Mouse (Mus musculus) retina, postnatal 1 day (tissue): ENCODE results near the gene St7.
"Not testable (repeated sequence)": the region's sequence is repeated elsewhere in the genome, so short reads cannot be mapped to it uniquely, and the experiment has no call there.

ENCODE experiments used
- DNase-seq: peaks from one replicate; pipeline ENCODE4 v3.0.0-alpha.2; 2012

Gene St7

DNA sequence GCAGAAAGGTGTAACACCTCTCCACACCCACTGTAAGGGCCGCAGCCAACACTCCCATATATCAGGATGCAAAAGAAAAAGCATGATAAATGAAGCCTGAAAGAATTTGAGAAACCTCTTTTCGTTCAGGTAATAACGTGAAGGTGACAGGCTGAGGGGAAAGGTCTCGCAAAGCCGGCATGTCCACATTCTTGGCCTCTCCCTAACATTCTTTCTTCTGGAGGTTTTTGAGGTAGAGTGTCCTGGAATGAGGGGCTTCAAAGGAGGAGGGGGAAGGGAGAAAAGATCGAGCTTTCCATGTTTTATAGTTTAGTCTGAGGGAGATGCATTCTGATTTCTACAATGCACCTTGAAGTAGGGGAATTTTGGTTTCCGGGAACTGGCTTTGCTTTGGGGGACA lies at the start of gene St7:
Gene St7 (plus strand): TSS at position 287 of the 400 bp plus-strand sequence.
- no peak for DNase-seq

DNA sequence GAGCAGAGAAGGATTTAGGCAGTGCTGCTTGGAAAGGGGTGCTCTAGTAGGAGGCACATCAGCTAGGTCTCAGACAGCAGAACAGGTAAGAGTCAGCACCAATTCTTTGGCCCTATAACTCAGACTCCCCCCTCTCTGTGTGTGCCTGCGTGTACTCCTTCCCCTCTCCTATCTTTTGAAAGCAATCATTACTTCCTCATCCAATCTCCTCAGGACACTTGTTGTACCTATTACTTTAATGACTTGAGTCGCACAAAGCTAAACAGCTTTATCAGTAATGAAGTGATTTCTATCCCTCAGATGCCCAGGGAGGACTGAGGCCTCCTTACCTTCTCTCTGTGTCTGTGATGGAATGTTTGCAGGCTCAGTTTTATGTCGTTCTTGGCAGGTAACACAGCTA lies 46.6 kb upstream of the St7 start:
- DNase-seq: no peak

DNA sequence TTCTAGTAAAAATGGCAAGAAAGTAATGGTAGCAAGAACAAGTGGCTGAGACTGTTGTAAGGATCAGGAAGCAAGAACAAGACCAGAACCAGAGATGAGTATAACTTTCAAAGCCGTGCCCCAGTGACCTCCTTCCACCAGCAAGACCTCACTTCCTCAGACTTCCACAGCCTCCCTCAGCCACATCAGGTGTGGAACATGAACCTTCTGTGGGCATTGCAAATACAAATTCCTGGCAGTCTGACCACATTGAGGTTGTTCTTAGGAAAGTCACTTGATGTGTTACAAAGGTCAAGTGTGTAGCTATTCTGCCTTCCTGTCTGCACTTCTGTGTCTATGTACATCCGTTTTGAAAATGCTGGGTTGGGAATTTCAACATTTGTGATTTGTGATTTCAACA lies 40.6 kb upstream of the St7 start:
- no peak for DNase-seq

DNA sequence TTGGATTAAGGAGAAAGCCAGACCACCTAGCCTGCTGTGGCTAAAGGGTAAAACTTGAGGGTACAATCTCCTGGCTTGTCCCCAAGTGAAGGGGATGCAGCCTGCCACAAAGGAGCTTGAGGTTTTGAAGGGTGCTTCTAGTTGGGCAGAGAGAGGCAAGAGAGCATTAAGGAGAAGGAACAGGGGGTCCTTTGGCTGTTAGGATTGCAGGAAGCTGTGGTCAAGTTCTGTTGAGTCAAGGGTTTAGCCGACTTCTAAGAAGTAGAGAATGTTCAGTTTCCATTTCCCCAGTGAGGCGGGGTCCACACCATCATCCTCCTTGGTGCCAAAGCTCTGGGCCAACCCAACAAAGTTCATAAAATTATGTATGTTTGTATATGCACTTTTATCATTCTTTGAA lies 37.7 kb upstream of the St7 start:
- no peak for DNase-seq

DNA sequence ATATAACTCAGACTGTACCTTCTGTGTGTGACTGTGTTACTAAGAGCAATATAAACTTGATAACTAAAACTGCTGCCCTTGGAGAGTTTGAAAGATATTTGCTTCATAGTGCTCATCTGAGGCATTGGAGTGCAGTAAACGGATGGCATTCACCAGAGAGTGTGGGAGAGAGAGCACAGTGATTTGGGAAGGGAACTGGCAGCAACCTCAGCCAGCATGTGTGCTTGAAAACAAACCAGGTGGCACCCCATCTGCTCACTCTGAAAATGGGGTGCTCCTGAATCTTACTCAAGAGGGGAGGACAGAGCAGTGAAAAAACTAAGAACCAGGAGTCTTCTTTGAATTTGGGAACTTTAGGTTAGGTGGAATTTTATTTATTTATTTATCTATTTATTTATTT lies 35.4 kb upstream of the St7 start:
- DNase-seq: no peak

DNA sequence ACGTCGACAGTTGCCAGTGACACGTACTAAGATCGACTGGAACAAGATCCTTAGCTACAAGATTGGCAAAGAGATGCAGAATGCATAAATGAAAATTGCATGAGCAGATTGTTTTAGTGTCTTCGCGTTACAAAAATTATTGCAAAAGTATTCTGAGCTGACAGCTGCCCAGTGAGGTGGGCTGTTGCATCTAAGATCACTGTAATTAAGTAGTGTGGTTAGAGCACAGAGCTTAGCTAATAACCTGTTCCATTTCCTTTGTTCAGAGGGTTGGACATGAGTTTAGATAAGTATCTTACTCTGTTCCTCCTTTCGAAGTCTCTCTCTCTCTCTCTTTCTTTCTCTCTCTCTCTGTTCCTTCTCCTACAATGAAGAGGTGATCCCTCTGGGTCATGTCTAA lies 27.4 kb upstream of the St7 start:
- DNase-seq: no peak

DNA sequence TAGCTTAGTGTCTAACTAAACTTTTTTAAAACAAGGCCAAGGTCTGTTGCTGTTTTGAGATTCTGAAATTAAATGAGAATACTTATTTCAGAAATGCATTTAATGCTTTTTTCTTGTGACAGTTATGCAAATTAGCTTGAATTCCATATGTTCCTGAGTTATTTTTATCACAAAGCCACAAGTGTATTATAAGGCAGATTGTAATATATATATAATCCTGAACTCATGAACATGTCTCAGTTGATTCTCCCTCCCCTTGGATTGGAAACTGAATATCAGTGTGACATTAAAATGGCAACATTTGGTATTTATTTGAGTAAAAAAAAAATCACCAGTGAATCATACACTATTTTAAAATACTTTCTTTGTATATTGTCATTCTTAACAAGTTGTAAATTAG lies 26.7 kb upstream of the St7 start:
- no peak for DNase-seq

DNA sequence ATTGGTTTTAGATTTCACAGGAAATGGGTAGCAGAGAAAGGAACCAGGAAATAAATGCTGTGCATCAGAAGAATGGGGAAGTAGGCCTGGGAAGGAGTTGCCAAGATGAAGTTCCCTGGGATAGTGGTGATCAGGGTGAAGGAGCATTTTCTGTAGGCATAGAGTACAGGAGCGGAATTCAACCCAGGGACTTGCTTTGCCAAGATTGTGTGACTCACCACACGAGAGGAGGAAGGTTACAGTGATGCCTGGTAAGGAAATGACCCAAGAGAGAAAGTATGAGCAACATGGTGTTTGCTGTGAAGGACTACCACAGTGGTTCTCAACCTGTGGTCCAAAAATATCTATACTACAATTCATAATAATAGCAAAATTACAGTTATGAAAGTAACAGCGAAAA lies 24.9 kb upstream of the St7 start:
- DNase-seq: no peak

DNA sequence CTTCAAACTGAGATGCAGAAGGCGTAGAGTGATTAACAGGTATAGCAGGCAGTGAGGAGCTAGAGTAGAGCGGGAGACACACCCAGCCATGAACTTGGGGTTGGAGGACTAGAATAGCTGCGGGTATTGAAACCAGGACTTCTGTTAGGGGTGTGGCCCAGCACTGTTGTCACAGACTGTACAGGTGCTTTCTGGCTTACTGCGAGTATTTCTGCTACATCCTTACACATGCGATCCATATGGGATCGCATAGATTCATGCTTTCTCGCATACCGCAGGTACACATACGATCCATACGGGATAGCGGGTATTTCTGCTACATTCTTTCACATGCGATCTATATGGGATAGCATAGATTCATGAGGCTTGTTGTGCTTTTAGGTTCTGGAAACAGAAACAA lies 24.4 kb upstream of the St7 start:
- DNase-seq: no peak

DNA sequence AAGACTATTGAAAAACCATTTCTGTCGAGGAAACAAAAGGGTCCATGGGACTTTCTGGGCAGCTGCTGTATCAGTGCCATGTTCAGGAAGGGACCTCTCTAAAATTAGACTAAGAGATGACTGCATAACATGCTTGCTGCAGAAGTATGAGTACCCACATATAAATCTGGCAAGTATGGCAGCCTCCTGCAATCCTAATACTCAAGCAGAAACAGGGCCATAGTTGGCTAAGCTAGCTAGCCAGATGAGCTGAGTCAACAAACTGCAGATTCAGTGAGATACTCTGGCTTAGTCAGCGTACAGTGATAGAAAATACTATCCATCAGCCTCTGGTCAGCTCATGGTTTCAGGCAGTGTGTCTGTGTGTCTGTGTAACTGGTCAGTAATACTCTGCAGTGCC lies 22.9 kb upstream of the St7 start:
- DNase-seq: no peak

DNA sequence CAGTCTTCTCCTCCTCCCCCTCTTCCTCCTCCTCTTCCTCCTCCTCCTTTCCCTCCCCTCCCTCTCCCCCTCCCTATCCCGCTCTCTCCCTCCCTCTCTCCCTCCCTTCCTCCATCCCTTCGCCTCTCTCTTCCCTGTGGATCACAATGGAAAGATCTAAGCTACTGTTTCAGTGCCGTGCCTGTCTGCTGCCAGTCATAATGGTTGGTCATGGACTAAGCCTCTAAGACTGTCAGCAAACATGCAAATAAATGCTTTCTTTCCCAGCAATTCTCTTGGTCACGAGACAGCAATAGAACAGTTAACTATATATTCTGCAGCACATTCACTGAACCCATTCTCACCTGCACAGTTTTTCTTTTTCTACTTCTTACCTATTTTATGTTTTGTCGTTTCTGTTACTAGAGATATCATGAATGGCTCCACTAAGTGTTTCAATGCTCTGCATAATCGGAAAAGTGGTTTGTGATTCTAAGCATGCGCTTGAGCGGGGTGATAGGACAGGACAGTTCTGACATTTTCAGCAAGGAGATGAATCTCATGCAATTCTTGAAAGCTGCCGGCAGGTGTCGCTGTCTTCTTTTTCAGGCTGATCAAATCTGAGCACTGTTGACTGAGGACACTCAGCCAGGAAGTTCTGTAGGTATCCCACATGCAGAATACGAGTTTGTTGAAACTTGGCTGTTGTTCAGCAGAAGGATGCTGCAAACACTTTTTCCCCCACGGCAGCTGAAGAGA lies 17.5 kb upstream of the St7 start:
- peak; percentile 84 for DNase-seq

DNA sequence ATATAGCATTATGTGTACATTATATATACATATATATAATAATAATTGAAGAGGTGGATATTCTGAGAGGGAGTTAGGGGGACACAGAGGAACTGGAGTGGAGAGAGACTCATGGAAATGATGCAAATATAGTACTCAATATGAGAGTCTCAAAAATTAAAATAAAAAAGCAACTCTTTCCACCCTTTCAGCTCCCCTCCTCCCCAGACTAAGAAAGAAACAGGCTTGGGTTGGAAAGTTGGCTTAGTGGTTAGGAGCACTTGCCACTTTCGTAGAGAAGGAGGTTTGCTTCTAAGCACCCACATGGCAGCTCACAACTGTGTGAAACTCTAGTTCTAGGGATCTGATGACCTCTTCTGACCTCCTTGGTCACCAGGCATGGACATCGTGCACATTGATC lies 15.7 kb upstream of the St7 start:
- DNase-seq: no peak

DNA sequence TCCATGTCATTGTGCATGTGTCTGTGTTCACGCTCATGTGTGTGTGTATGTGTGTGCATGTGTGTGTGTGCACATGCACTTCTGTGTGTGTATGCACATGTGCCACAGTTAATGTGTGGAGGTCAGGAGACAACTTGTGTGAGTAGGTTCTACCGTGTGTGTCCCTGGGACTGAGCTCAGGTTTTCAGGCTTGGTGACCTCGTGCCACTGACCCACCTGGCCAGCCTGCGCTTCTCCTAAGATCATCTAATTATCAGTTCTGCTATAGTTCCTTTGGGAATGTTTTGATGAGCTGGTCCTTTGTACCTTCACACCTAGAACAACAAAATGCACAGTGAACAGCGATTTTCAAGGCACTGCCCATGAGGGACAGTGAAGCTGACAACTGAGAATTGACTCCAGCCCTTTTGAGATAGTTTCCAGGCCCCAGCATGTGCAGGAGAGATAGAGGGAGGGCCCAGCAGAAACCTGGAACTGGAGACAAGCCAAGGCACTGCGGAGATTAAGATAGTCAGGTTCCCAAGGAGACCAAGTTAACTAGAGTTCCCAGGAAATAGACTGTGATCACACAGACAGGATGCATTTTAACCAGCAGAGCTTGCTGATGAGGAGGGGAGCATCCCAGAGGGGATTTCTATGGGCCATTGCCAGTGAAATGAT lies 12.3 kb upstream of the St7 start:
- no peak for DNase-seq

DNA sequence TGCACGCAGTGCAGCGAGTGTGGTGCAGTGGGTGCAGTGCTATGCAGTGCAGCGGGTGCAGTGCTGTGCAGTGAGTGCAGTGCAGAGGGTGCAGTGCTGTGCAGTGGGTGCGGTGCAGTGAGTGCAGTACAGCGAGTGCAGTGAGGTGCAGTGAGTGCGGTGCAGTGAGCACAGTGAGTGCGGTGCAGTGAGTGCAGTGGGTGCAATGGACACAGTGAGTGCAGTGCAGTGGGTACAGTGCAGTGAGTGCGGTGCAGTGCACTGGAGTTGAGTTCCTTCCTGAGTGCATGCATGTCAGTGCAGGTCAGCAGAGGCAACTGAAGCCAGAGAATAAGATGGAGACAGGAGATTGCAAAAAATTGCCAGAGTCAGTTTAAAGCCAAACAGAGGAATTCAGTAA lies 10.9 kb upstream of the St7 start:
- no peak for DNase-seq

DNA sequence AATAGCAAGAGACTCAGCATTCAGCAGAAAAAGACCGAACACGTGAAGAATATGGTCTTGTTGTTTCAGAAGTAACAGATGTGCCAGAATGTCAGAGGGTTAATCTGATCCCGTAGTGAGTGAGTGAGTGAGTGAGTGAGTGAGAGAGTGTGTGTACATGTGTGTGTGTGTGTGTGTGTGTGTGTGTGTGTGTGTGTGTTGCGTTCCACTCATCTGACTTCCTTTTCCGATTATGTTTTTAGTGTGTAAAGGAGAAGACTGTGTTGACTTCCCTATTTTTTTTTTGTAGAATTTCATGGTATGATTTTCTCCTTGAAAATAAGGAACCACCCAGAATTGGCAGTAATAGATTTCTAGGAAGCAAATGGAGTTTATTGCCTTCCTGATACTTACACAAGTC lies 4.1 kb upstream of the St7 start:
- DNase-seq: no peak

DNA sequence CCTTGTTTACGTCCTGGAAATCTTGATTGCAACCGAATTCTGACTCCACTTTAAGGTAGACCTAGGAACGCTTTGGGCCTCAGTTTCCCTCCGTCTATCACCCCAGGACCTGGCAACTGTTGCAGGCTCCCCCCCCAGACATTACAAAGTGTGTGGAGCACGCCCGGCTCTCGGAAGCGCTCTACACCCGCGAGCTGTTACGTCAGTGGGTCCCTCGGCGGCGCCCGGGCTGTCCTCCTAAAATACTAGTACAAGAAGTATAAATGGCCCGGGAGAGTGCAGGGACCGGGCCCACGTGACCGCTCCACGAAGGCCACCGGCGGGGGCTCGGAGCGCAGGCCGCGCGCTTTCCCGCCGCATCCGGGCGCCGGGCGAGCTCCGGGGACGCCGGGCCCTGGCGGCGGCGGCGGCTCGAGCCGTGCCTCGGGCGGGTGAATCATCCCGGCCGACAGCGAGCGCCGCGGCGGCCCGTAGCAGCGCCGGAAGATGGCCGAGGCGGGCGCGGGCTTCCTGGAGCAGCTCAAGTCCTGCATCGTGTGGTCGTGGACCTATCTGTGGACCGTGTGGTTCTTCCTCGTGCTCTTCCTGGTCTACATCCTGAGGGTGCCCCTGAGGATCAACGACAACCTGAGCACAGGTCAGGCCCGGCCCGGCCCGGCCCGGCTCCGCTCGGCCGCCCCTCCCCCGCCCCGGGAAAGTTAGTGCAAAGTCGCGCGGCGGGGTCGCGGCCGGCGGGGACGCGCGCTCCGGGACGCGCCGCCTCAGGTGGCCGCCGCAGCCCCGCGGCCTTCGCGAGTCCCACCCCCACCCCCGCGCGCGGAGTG lies 1.2 kb downstream of the St7 start:
- peak; percentile 71 for DNase-seq

DNA sequence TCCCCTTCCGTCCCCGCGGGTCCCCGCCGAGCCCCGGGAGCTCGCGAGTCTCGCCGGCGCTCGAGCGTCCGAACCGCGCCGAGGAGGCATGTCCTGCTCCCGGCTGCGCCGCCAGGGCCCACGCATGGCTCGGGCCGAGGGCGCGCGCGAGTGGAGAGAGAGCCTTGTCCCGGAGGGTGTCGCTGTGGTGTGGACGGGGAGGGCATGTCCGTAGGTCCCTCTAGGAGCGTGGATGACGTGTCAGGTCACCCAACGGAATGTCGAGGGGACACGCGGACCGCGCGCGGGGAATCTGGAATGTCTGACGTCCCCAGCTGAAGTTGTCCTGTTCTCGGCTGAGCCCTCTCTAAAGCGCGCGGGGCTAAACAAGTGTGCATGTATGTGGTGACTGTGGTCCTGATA lies 1.8 kb downstream of the St7 start:
- DNase-seq: peak; percentile 87

DNA sequence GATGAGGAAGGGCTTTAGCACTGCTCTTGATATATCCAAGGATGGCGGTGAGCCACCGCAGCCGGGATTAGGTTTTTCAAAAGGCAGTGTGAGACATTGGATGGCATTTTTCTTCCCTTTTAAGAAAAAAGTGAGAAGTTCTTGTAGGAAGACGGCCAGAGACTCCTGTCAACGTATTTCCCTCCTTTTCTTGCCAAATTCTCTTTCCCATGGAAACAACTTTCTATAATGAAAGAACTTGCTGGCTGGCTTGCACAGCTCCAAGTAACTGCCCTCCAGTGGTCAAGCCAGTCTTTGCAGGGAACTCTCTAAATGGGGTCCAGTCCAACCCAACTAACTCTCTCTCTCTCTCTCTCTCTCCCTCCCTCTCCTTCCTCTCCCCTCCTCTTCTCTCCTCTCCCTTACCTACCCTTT lies 3.6 kb downstream of the St7 start:
- DNase-seq: peak; percentile 76

DNA sequence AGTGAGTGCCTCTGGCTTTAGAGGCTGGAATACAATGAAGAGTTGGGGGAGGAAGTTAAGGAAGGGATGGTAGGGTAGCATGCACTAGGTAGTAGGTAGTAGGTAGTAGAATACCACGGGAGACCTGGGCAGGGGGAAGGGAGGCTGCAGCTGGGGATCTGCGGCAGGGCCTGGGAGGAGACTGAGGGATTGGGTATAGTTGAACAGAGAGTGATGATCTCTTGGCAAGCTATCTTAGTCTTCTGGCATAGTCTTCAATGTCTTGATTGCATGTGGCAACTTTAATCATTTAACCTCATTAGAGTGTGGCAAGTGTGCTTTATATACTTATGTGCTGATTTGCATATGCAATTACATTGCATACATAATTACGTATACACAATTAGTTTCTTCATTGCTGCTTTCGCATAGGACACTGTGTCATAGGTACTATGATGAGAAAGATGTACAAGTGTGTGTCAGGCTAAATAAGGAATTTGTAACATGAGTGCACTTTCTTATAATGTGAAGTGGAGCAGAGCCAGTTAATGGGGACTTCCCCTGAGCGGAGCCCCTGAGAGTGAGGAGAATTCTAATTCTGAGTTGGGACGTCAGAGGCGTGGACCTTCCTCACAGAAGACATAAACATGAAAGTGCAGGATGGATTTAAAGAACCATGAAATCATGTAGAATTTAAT lies 8.3 kb downstream of the St7 start:
- peak; percentile 26 for DNase-seq

DNA sequence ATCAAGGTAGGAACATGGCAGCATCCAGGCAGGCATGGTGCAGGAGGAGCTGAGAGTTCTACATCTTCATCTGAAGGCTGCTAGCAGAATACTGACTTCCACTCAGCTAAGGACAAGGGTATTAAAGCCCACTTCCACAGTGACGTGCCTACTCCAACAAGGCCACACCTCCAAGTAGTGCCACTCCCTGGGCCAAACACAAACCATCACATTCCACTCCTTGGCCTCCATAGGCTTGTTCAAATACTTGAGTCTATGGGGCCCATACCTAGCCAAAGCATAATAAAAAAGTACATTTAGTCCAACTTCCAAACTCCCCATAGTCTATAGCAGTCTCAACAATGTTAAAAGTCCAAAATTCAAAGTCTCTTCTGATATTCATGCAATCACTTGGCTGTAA lies 11.3 kb downstream of the St7 start:
- DNase-seq: not testable (repeated sequence)

DNA sequence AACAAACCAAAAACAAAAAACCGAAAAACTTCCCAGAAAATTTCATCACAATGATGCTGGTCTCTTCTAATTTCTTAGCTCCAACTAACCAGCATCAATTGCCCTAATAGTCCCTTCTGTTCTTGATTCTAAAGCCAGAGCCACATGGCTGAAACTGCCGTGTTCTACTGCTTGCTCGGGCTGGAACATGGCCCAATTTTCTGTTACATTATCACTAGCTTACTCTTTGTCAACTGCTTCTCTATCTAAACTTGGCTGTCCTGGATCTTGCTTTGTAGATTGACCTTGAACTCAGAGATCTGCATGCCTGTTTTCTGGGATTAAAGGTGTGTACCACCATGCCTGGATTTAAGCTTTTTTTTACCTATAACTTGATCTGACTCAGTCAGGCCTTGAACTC lies 13.2 kb downstream of the St7 start:
- no peak for DNase-seq

DNA sequence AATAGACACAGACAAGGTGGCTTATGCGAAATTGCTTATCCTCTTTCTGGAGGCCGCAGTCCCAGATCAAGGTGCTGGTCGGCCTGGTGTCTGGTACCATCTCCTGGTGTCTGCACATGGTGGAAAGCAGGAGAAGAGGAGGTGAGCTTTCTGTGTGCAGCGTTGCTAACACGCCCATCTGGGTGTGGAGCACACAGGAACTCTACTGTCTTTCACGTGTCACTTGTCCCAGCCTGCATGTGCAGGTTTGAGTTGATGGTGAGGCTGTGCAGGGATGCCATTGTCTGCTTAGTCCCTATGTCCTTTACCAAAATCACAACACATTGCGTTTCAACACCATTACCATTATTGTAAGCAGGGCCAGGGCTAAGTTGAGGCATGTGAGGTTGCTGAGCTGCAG lies 26.2 kb downstream of the St7 start:
- no peak for DNase-seq

DNA sequence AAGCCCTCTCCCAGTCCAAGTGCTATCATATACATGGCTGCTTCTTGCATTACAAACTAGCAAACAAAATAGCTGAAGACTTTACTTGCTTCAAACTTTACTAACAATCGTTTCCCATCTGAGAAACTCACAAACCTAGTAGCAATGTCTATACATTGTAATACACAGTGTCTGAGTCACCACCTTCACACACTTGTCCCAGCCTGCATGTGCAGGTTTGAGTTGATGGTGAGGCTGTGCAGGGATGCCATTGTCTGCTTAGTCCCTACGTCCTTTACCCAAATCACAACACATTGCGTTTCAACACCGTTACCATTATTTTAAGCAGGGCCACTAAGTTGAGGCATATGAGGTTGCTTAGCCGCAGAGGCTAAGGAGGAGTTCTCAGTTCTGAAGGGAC lies 26.7 kb downstream of the St7 start:
- no peak for DNase-seq

DNA sequence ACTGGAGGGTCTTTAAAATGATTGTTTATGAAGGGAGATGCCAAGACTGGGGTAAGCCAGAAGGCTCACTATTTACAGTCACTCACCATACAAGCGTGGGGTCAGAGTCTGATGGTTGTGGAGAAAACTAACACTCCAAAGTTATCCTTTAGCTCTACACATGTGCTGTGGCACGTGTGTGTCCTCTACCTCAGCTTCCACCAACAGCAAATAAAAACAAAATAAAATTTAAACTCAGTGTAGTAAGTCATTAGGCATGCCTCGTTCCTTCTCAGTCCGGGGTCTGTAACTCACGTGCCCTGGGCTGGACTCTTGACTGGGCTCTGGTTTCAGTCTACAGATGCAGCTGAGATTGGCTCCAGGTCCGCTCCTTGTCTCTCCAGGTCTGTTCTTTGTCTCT lies 27.3 kb downstream of the St7 start:
- no peak for DNase-seq
